Mouse (Mus musculus): ENCODE data around the gene Lrrc23. TPM values are rescaled to one million over a fixed set of nuclear protein-coding genes. Genes with fewer than 3 reads are reported as not detected.

The Lrrc23 gene
- total RNA-seq, 2 experiments from 2014 or later = not detected

GRCm38 (mm10) chr6:124723541-124723940 lies 56.0 kb downstream of the Lrrc23 start:
- intact Hi-C loops (cut with DNase I) = no loop called here
- no peak for DNase-seq (ENCODE audit: low spot score)

DNA sequence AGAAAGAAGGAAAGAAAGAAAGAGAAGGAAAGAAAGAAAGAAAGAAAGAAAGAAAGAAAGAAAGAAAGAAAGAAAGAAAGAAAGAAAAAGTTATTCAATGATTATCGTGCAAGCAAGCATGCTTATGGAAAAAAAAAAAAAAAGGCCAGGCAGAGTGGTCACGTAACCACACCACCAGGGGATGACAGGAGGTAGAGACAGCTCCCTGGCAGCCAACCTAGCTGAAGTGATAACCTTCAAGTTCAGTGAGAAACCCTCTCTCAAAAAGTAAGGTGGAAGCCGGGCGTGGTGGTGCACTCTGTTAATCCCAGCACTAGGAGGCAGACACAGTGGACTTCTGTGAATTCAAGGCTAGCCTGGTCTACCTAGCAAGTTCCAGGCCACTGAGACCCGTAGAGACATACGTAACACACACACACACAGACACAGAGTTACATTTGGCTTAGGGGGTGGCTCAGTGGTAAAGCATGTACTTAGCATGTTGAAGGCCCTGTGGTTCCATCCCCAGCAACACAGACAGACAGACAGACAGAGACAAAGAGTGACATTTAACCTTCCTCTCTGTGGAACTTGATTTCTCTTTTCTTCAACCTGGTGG lies 56.6 kb downstream of the Lrrc23 start:
- DNase-seq (ENCODE audit: low spot score) = no peak
- intact Hi-C loops (cut with DNase I) = no loop called here

GRCm38 (mm10) chr6:124720904-124721303 lies 58.6 kb downstream of the Lrrc23 start:
- no peak for DNase-seq (ENCODE audit: low spot score)
- intact Hi-C loops (cut with DNase I) = no loop called here

Other genes starting within 250 kb of the Lrrc23 start
- gene C1s1, start 237.4 kb downstream of the Lrrc23 start, total RNA-seq (2021) = 10 to 100 TPM; 20.2 to 22.7 TPM
- 1 to 10 TPM in 1 of 2 experiments, under 1 TPM in 1; 0.95 to 1.3 TPM for gene C1rb, start 209.4 kb downstream of the Lrrc23 start, total RNA-seq (2021)
- under 1 TPM; 0.48 to 0.62 TPM for gene C1s2, start 143.6 kb downstream of the Lrrc23 start, total RNA-seq (2021)
- gene Lpcat3, start 116.7 kb downstream of the Lrrc23 start, total RNA-seq (2021) = 10 to 100 TPM; 39.6 to 43.9 TPM
- 10 to 100 TPM; 72.5 to 75.1 TPM for gene Emg1, start 67.5 kb downstream of the Lrrc23 start, total RNA-seq (2021)
- 100 to 1,000 TPM; 322 to 323 TPM for gene Phb2, start 67.4 kb downstream of the Lrrc23 start, total RNA-seq (2021)
- 1 to 10 TPM; 4.7 TPM for gene Ptpn6, start 41.0 kb downstream of the Lrrc23 start, total RNA-seq (2021)
- gene Grcc10, start 38.4 kb downstream of the Lrrc23 start, total RNA-seq (2021) = 100 to 1,000 TPM; 274 to 277 TPM
- gene Gm45234, start 23.7 kb downstream of the Lrrc23 start, total RNA-seq (2021) = 1 to 10 TPM in 1 of 2 experiments, not detected in 1; 3.8 TPM
- 10 to 100 TPM; 37.0 to 39.7 TPM for gene Atn1, start 23.2 kb downstream of the Lrrc23 start, total RNA-seq (2021)
- 1 to 10 TPM; 1.9 to 3.3 TPM for gene Eno2, start 10.1 kb downstream of the Lrrc23 start, total RNA-seq (2021)
- gene Spsb2, start 28.9 kb upstream of the Lrrc23 start, total RNA-seq (2021) = 1 to 10 TPM; 2.9 to 3.3 TPM
- 100 to 1,000 TPM; 837 to 904 TPM for gene Tpi1, start 34.6 kb upstream of the Lrrc23 start, total RNA-seq (2021)
- 10 to 100 TPM; 73.7 to 75.3 TPM for gene Usp5, start 49.8 kb upstream of the Lrrc23 start, total RNA-seq (2021)
- 1 to 10 TPM in 1 of 2 experiments, under 1 TPM in 1; 0.91 to 1.6 TPM for gene Cdca3, start 49.8 kb upstream of the Lrrc23 start, total RNA-seq (2021)
- 1 to 10 TPM; 3.0 to 3.2 TPM for gene Gnb3, start 60.5 kb upstream of the Lrrc23 start, total RNA-seq (2021)
- 10 to 100 TPM; 12.3 to 13.5 TPM for gene P3h3, start 78.0 kb upstream of the Lrrc23 start, total RNA-seq (2021)
- gene Gpr162, start 84.3 kb upstream of the Lrrc23 start, total RNA-seq (2021) = 1 to 10 TPM in 1 of 2 experiments, under 1 TPM in 1; 0.62 to 1.0 TPM
- 1 to 10 TPM in 1 of 2 experiments, under 1 TPM in 1; 0.73 to 1.3 TPM for gene Cd4, start 108.5 kb upstream of the Lrrc23 start, total RNA-seq (2021)
- under 1 TPM; 0.34 to 0.83 TPM for gene Lag3, start 132.0 kb upstream of the Lrrc23 start, total RNA-seq (2021)
- gene Ptms, start 140.4 kb upstream of the Lrrc23 start, total RNA-seq (2021) = 100 to 1,000 TPM; 235 to 245 TPM
- gene Mlf2, start 151.7 kb upstream of the Lrrc23 start, total RNA-seq (2021) = 100 to 1,000 TPM; 205 to 207 TPM
- gene Cops7a, start 185.8 kb upstream of the Lrrc23 start, total RNA-seq (2021) = 10 to 100 TPM; 85.8 to 88.6 TPM
- gene Pianp, start 217.0 kb upstream of the Lrrc23 start, total RNA-seq (2021) = 1 to 10 TPM in 1 of 2 experiments, under 1 TPM in 1; 0.49 to 1.1 TPM
- 10 to 100 TPM; 19.2 to 22.0 TPM for gene Zfp384, start 229.4 kb upstream of the Lrrc23 start, total RNA-seq (2021)

Data from heart, postnatal 25 days (tissue).